Mouse (Mus musculus): Measurements from ENCODE around the gene Zfp641.

DNA sequence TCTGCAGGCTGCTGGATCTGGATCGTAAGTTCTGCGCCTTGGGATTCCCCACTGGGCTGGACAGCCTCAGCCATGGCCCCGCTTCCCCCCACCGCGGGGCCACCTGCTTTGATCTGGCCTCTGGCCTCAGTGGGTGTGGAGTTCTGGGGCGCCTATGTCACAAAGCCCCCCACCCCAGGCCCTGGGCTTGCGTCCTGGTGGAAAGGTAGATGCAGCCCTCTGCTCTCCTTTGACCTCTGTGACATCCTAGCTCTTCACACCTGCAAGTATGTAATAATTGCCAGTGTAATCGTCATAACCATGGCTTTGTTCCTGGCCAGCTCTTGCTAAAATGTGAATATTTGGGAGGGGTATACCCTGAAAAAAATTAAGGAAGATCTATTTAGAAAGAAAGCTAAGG is 38.8 kb downstream of the Zfp641 start, which contains the start of gene H1fnt:
- no peak for TF ChIP-seq USF1 (IDR thresholded peaks at IDR 0.05; ENCODE audit: low read depth)
- no peak for TF ChIP-seq E2F4 (IDR thresholded peaks at IDR 0.05; ENCODE audit: insufficient read depth)
- no peak for TF ChIP-seq TCF3 (IDR thresholded peaks at IDR 0.05; ENCODE audit: insufficient read length, low read depth)
- no peak for TF ChIP-seq POLR2A (IDR thresholded peaks at IDR 0.05; ENCODE audit: insufficient read length, low read depth)
- TF ChIP-seq CEBPB (IDR thresholded peaks at IDR 0.05; ENCODE audit: insufficient read depth, poor library complexity, severe bottlenecking), result no peak
- no peak for TF ChIP-seq MYOD1 (IDR thresholded peaks at IDR 0.05; ENCODE audit: control insufficient read depth in 1 of 3, insufficient read length in 2 of 3, low read depth in 2 of 3)
- TF ChIP-seq SRF (IDR thresholded peaks at IDR 0.05; ENCODE audit: control insufficient read depth, insufficient read length, low read depth), result no peak
- no peak for TF ChIP-seq MAX (IDR thresholded peaks at IDR 0.05; ENCODE audit: low read depth)
- TF ChIP-seq TCF12 (IDR thresholded peaks at IDR 0.05; ENCODE audit: insufficient read depth, poor library complexity, severe bottlenecking), result no peak
- TF ChIP-seq REST (IDR thresholded peaks at IDR 0.05; ENCODE audit: insufficient read depth, insufficient read length), result no peak
- TF ChIP-seq MYOG (IDR thresholded peaks at IDR 0.05; ENCODE audit: control insufficient read depth in 1 of 3, insufficient read depth in 1 of 3, insufficient read length in 2 of 3, low read depth in 2 of 3), result no peak

Data from myocyte (in vitro differentiated cells).